Mouse (Mus musculus) activated CD4-positive, CD25-positive, alpha-beta regulatory T cell, adult 4 months (primary cell): ENCODE results near the gene Acat2. TPM values are rescaled to one million over a fixed set of nuclear protein-coding genes. Genes with fewer than 3 reads are reported as not detected.
"Not testable (repeated sequence)": the region's sequence is repeated elsewhere in the genome, so short reads cannot be mapped to it uniquely, and the experiment has no call there.

Experiments used
- ATAC-seq: one replicate; pipeline ENCODE4 v1.8.0; 2017
- polyA plus RNA-seq, 2 experiments: library from polyadenylated mRNA; unstranded; fragments of 100-300 nt; shearing (Covaris generic); gene quantifications; one replicate each; pipeline ENCODE4 v1.2.1; 2017

The Acat2 gene
- 10 to 100 TPM; 38.5 to 40.3 TPM for polyA plus RNA-seq

- peak; percentile 98 for ATAC-seq
These were observed at the start of gene Acat2 for GRCm38 (mm10) chr17:12960331-12960873. TSS of gene Acat2 (minus strand) at chr17:12960747.

- peak; percentile 12 for ATAC-seq
These were observed 49.3 kb upstream of the Acat2 start for GRCm38 (mm10) chr17:13009887-13010286.

- no peak for ATAC-seq
These were observed 48.0 kb upstream of the Acat2 start for GRCm38 (mm10) chr17:13008528-13008927.

- ATAC-seq = peak; percentile 90
These were observed 47.3 kb upstream of the Acat2 start for GRCm38 (mm10) chr17:13007730-13008425.

GRCm38 (mm10) chr17:13006984-13007383 is 46.4 kb upstream of the Acat2 start:
- no peak for ATAC-seq

- not testable (repeated sequence) for ATAC-seq
These were observed 46.0 kb upstream of the Acat2 start, which contains the start of gene Sod2 for GRCm38 (mm10) chr17:13006546-13006945. TSS of gene Sod2 (plus strand) at chr17:13006846.

- not testable (repeated sequence) for ATAC-seq
These were observed 43.9 kb upstream of the Acat2 start for GRCm38 (mm10) chr17:13004436-13004835.

GRCm38 (mm10) chr17:13002243-13002642 is 41.7 kb upstream of the Acat2 start:
- ATAC-seq = not testable (repeated sequence)

GRCm38 (mm10) chr17:12999069-12999468 is 38.5 kb upstream of the Acat2 start:
- no peak for ATAC-seq

- no peak for ATAC-seq
These were observed 37.3 kb upstream of the Acat2 start for GRCm38 (mm10) chr17:12997890-12998289.

- no peak for ATAC-seq
These were observed 35.8 kb upstream of the Acat2 start for GRCm38 (mm10) chr17:12996345-12996744.

GRCm38 (mm10) chr17:12994069-12994468 is 33.5 kb upstream of the Acat2 start, which contains the start of gene Wtap:
TSS of gene Wtap (minus strand) at chr17:12994169.
- ATAC-seq = no peak

- peak; percentile 67 for ATAC-seq
These were observed 32.0 kb upstream of the Acat2 start for GRCm38 (mm10) chr17:12992470-12992991.

- peak; percentile 53 for ATAC-seq
These were observed 31.2 kb upstream of the Acat2 start for GRCm38 (mm10) chr17:12991635-12992358.

GRCm38 (mm10) chr17:12991194-12991634 is 30.7 kb upstream of the Acat2 start:
- ATAC-seq = peak; percentile 4

- no peak for ATAC-seq
These were observed 30.1 kb upstream of the Acat2 start for GRCm38 (mm10) chr17:12990567-12991145.

- not testable (repeated sequence) for ATAC-seq
These were observed 27.5 kb upstream of the Acat2 start for GRCm38 (mm10) chr17:12988096-12988495.

- no peak for ATAC-seq
These were observed 23.4 kb upstream of the Acat2 start for GRCm38 (mm10) chr17:12983988-12984387.

- no peak for ATAC-seq
These were observed 18.0 kb upstream of the Acat2 start for GRCm38 (mm10) chr17:12978546-12978945.

- no peak for ATAC-seq
These were observed 13.3 kb upstream of the Acat2 start for GRCm38 (mm10) chr17:12973851-12974250.

GRCm38 (mm10) chr17:12967173-12967572 is 6.6 kb upstream of the Acat2 start:
- no peak for ATAC-seq

- no peak for ATAC-seq
These were observed 2.9 kb upstream of the Acat2 start for GRCm38 (mm10) chr17:12963476-12963875.

- not testable (repeated sequence) for ATAC-seq
These were observed 1.2 kb downstream of the Acat2 start for GRCm38 (mm10) chr17:12959377-12959776.
